Mouse (Mus musculus): ENCODE data around the gene Zfp458. TPM values are rescaled to one million over a fixed set of nuclear protein-coding genes. Genes with fewer than 3 reads are reported as not detected.
"Not testable (repeated sequence)": the region's sequence is repeated elsewhere in the genome, so short reads cannot be mapped to it uniquely, and the experiment has no call there.

The Zfp458 gene
- polyA plus RNA-seq (2015; fragmentation: Nextera tagmentation; extraction: Ambion mirVana) = 1.6 and 1.7 TPM in 2 replicates

DNA sequence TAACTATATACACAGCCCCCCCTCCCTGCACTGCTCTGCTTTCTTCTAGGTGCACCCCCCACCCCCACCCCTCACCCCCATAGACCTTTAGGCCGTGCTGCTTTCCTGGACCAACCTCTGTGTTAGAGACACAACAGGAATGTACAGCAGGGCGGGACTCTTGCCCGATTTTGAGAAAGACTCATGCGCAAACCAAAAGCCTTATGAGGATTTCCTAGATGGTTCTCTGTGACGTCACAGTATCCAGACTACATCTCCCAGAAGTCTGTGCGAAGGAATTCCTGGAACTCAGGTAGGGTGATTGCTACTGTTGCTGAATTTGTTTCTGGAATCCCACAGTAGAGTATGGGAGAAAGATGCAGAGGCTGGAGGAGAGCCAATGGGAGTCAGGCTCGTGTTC is at the start of gene Zfp458:
Gene Zfp458 (minus strand): TSS at position 153 of the 400 bp plus-strand sequence.
- no peak for DNase-seq (ENCODE audit: low spot score)

DNA sequence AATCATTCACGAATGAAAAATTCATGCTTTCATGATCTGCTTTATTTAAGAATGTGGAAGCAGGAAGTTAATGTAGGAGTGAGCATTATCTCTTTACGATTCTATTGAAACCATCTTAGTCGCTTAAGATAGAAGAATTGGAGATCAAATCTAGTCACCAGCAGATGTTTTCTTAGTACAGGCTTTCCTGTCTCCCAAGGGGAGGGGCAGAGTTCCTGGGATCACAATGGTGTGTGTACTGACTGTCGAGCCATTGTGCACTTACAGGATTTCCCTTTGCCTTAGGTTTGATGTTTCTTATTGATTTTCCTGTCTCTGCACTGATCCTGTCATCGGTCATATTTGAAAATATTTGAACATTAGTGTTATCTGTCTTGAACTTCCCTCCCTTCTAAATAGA is 28.5 kb upstream of the Zfp458 start:
- DNase-seq (ENCODE audit: low spot score) = no peak

DNA sequence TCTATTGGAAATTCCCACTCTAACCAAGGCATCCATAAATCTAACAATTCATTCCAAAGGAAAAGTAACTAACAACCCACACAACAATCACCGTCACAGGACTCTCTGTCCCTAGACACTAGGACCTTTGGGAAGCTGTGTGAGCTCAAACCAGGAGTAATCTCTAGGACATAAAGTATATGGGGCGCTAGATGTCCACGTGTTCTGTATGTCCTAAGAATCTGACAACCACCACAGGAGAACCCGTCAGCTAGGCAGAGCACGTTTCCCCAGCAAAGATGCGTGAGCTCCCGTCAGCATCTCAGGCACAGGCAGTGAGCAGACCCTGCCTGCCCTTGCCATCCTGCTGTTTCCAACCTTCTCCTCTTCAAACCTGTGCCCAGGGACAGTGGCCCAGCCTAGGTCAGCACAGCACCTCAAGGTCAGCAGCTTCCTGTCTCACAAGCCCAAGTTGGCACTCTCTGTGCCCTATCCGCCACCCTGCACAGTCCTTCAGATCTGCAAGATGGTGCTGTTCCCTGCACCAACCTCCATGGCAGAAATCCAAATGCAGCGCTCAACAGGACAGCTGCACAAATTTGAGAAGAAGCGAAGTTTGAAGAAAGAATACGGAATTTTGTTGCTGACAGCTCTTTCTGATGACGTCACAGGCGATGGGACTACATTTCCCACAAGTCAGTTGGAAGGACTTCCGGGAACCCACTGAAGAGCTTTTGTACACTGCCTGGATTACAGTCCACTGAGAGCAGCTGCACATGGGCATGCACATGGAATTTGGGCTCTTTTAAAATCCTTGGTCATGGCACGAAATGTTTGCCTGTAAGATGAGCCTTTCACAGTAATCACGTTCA is 27.8 kb upstream of the Zfp458 start, which contains the start of gene Zfp457:
Gene Zfp457 (minus strand): TSS at position 664 of the 851 bp plus-strand sequence.
- DNase-seq (ENCODE audit: low spot score) = peak; percentile 91

DNA sequence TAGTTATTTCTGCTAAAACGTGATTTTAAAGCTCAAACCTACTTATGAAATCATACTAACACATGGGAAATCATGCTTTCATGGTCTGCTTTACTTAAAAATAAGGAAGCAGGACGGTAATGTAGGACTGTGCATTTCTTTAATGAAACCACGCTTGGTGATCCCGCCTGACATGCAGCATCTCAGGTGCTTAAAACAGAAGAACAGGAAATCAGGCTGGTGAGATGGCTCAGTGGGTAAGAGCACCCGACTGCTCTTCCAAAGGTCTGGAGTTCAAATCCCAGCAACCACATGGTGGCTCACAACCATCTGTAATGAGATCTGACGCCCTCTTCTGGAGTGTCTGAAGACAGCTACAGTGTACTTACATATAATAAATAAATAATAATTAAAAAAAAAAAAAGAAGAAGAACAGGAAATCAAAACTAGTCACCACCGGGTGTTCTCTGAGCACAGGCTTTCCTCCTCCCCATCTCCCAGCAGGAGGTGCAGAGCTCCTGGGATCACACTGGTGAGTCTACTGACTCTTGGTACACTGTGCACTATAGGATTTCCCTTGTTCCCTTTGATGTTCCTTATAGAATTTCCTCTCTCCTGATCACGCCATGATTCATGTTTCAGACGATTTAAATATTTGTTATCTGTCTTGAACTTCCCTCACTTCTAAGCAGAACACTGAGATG is 8.7 kb downstream of the Zfp458 start:
- DNase-seq (ENCODE audit: low spot score) = not testable (repeated sequence)

DNA sequence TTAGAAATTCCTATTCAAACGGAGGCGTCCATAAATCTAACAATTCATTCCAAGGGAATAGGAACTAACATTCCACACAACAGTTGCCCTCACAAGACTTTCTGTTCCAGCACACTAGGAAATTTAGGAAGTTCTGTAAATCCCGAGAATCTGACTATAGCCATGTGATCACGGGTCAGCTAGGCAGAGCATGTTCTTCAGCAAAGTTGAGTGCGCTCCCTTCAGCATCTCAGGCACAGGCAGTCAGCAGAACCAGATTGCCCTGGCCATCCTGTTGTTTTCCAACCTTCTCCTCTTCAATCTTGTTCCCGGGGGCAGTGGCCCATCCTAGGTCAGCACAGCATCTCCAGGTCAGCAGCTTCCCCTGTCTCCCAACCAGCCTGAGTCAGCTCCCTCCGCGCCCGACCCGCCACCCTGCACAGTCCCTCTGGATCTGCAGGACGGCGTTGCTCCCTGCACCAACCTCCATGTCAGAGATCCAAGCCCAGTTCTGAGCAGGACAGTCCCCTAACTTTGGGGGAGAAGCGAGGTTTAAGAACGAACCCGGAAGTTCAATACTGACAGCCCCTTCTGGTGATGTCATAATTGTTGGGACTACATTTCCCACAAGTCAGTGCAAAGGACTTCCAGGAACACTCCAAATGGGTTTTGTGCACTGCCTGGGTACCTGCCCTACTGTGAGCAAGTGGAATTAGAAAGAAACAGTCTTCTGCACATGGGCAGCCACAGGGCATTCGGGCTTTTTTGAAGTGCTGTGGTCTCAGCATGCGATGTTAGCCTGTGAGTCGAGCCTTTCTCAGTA is 9.5 kb downstream of the Zfp458 start:
- peak; percentile 86 for DNase-seq (ENCODE audit: low spot score)

DNA sequence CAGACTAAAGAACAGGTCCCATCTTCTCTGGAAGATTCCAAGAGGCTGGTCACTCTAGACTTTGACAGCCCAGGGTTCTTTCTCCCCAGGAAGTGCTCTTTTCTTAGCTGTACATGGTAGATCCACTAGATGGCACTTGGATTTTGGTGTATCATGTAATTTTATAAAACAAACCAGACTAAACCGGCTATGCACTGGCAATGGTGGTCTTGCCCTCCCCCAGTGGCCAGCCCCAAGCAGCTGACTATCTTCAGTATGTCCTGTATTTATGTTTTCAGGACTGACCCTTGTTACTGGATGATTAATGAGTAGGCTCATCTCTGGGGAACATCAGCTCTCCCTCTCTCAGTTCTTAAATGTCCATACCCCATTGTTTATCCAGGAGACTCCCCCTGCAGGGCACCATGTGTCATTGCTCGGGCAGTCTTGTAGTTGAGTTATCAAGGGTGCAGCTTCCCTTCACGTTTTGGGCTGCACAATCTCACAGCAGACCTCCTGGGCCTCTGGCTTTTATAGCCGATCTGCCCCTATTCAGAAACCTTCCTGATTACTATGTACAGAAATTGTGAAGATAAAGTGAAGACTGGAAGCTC is 64.2 kb downstream of the Zfp458 start:
- DNase-seq (ENCODE audit: low spot score) = peak; percentile 45

Other genes starting within 250 kb of the Zfp458 start
- 3.7 and 3.8 TPM in 2 replicates for gene Zfp712, start 217.3 kb downstream of the Zfp458 start, polyA plus RNA-seq (2015; fragmentation: Nextera tagmentation; extraction: Ambion mirVana)
- gene Zfp708, start 180.5 kb downstream of the Zfp458 start, polyA plus RNA-seq (2015; fragmentation: Nextera tagmentation; extraction: Ambion mirVana) = 5.3 and 5.7 TPM in 2 replicates
- 1.4 and 1.6 TPM in 2 replicates for gene Gm28557, start 169.9 kb downstream of the Zfp458 start, polyA plus RNA-seq (2015; fragmentation: Nextera tagmentation; extraction: Ambion mirVana)
- gene Rslcan18, start 162.2 kb downstream of the Zfp458 start, polyA plus RNA-seq (2015; fragmentation: Nextera tagmentation; extraction: Ambion mirVana) = 0.09 TPM in 1 of 2 replicates, not detected in the other
- gene Zfp759, start 156.8 kb downstream of the Zfp458 start, polyA plus RNA-seq (2015; fragmentation: Nextera tagmentation; extraction: Ambion mirVana) = 1.6 and 1.7 TPM in 2 replicates
- gene Rsl1, start 105.3 kb downstream of the Zfp458 start, polyA plus RNA-seq (2015; fragmentation: Nextera tagmentation; extraction: Ambion mirVana) = 6.6 and 9.0 TPM in 2 replicates
- 1.6 and 1.7 TPM in 2 replicates for gene Zfp455, start 84.0 kb downstream of the Zfp458 start, polyA plus RNA-seq (2015; fragmentation: Nextera tagmentation; extraction: Ambion mirVana)
- gene Zfp457, start 28.0 kb upstream of the Zfp458 start, polyA plus RNA-seq (2015; fragmentation: Nextera tagmentation; extraction: Ambion mirVana) = 1.0 and 1.2 TPM in 2 replicates
- 2.7 TPM in 2 replicates for gene Zfp595, start 54.1 kb upstream of the Zfp458 start, polyA plus RNA-seq (2015; fragmentation: Nextera tagmentation; extraction: Ambion mirVana)
- 0.35 TPM in 1 of 2 replicates, not detected in the other for gene Gm28044, start 82.1 kb upstream of the Zfp458 start, polyA plus RNA-seq (2015; fragmentation: Nextera tagmentation; extraction: Ambion mirVana)
- 1.7 and 2.1 TPM in 2 replicates for gene Zfp953, start 82.1 kb upstream of the Zfp458 start, polyA plus RNA-seq (2015; fragmentation: Nextera tagmentation; extraction: Ambion mirVana)
- gene Gm28041, start 97.3 kb upstream of the Zfp458 start, polyA plus RNA-seq (2015; fragmentation: Nextera tagmentation; extraction: Ambion mirVana) = 0.64 and 0.81 TPM in 2 replicates
- gene Zfp456, start 97.3 kb upstream of the Zfp458 start, polyA plus RNA-seq (2015; fragmentation: Nextera tagmentation; extraction: Ambion mirVana) = 1.7 and 1.9 TPM in 2 replicates
- 8.7 and 9.1 TPM in 2 replicates for gene Zfp429, start 121.4 kb upstream of the Zfp458 start, polyA plus RNA-seq (2015; fragmentation: Nextera tagmentation; extraction: Ambion mirVana)
- 2.2 and 2.3 TPM in 2 replicates for gene Zfp459, start 143.0 kb upstream of the Zfp458 start, polyA plus RNA-seq (2015; fragmentation: Nextera tagmentation; extraction: Ambion mirVana)
- 6.6 and 7.7 TPM in 2 replicates for gene Zfp874a, start 173.2 kb upstream of the Zfp458 start, polyA plus RNA-seq (2015; fragmentation: Nextera tagmentation; extraction: Ambion mirVana)
- gene Zfp874b, start 205.8 kb upstream of the Zfp458 start, polyA plus RNA-seq (2015; fragmentation: Nextera tagmentation; extraction: Ambion mirVana) = 4.3 and 5.7 TPM in 2 replicates
- 11.4 and 12.7 TPM in 2 replicates for gene Zfp58, start 222.1 kb upstream of the Zfp458 start, polyA plus RNA-seq (2015; fragmentation: Nextera tagmentation; extraction: Ambion mirVana)
- gene Gm26965, start 247.7 kb upstream of the Zfp458 start, polyA plus RNA-seq (2015; fragmentation: Nextera tagmentation; extraction: Ambion mirVana) = not detected in 2 replicates
- gene Zfp87, start 247.7 kb upstream of the Zfp458 start, polyA plus RNA-seq (2015; fragmentation: Nextera tagmentation; extraction: Ambion mirVana) = 43.2 and 54.1 TPM in 2 replicates